Mouse (Mus musculus) thymus, postnatal 0 days (tissue): Measurements from ENCODE around the gene Neto2. TPM values are rescaled to one million over a fixed set of nuclear protein-coding genes. Genes with fewer than 3 reads are reported as not detected.
"Not testable (repeated sequence)": the region's sequence is repeated elsewhere in the genome, so short reads cannot be mapped to it uniquely, and the experiment has no call there.

Experiments
- DNase-seq: peaks from one replicate; pipeline ENCODE4 v3.0.0-alpha.2; 2015; ENCODE audit warnings: low spot score
- polyA plus RNA-seq: library from polyadenylated mRNA; unstranded; fragments of >200 nt; fragmentation: Nextera tagmentation; extraction: Ambion mirVana; gene quantifications from 2 replicates; pipeline ENCODE4 v1.2.1, GENCODE M21; 2015

The Neto2 gene
- 3.3 and 3.6 TPM in 2 replicates for polyA plus RNA-seq

- DNase-seq: peak; percentile 88
These were observed at the start of gene Neto2 for GRCm38 (mm10) chr8:85700751-85701351. Gene Neto2, minus strand, starts transcription at chr8:85700924.

GRCm38 (mm10) chr8:85745053-85745452 lies 44.3 kb upstream of the Neto2 start:
- DNase-seq: no peak

GRCm38 (mm10) chr8:85730545-85730944 lies 29.8 kb upstream of the Neto2 start:
- no peak for DNase-seq

- DNase-seq: no peak
These were observed 16.5 kb upstream of the Neto2 start for GRCm38 (mm10) chr8:85717271-85717670.

- no peak for DNase-seq
These were observed 16.0 kb upstream of the Neto2 start for GRCm38 (mm10) chr8:85716696-85717095.

GRCm38 (mm10) chr8:85706988-85707387 lies 6.3 kb upstream of the Neto2 start:
- no peak for DNase-seq

- DNase-seq: peak; percentile 83
These were observed 498 bp downstream of the Neto2 start for GRCm38 (mm10) chr8:85700101-85700750.

GRCm38 (mm10) chr8:85699051-85699450 lies 1.7 kb downstream of the Neto2 start:
- peak; percentile 77 for DNase-seq

GRCm38 (mm10) chr8:85665146-85665545 lies 35.6 kb downstream of the Neto2 start:
- DNase-seq: peak; percentile 30

- peak; percentile 53 for DNase-seq
These were observed 38.7 kb downstream of the Neto2 start for GRCm38 (mm10) chr8:85661995-85662394.

- DNase-seq: no peak
These were observed 49.5 kb downstream of the Neto2 start for GRCm38 (mm10) chr8:85651201-85651600.

- no peak for DNase-seq
These were observed 52.2 kb downstream of the Neto2 start for GRCm38 (mm10) chr8:85648553-85648952.

- DNase-seq: no peak
These were observed 55.6 kb downstream of the Neto2 start for GRCm38 (mm10) chr8:85644921-85645665.

- peak; percentile 31 for DNase-seq
These were observed 76.3 kb downstream of the Neto2 start for GRCm38 (mm10) chr8:85624450-85624849.

GRCm38 (mm10) chr8:85623246-85623645 lies 77.5 kb downstream of the Neto2 start:
- no peak for DNase-seq

GRCm38 (mm10) chr8:85618789-85619188 lies 81.9 kb downstream of the Neto2 start:
- peak; percentile 14 for DNase-seq

GRCm38 (mm10) chr8:85617125-85617524 lies 83.6 kb downstream of the Neto2 start:
- not testable (repeated sequence) for DNase-seq

- no peak for DNase-seq
These were observed 91.9 kb downstream of the Neto2 start for GRCm38 (mm10) chr8:85608836-85609235.

GRCm38 (mm10) chr8:85607804-85608203 lies 92.9 kb downstream of the Neto2 start:
- no peak for DNase-seq

- no peak for DNase-seq
These were observed 93.8 kb downstream of the Neto2 start for GRCm38 (mm10) chr8:85606974-85607373.

- DNase-seq: no peak
These were observed 94.2 kb downstream of the Neto2 start for GRCm38 (mm10) chr8:85606561-85606960.

- DNase-seq: no peak
These were observed 96.5 kb downstream of the Neto2 start for GRCm38 (mm10) chr8:85604201-85604600.
